Mouse (Mus musculus) heart, embryonic 10.5 days (tissue): ENCODE measurements at regions not wholly inside any gene's neighbourhood (a gene's known extent, or its start where the extent isn't known, plus 50 kb on each side); places are given as distances from the start of the nearest gene placed in this dataset.

Experiments used
- DNase-seq: peaks from one replicate; pipeline ENCODE4 v3.0.0-alpha.2; 2017; ENCODE audit warnings: low spot score
- H3K27ac ChIP-seq: fragments of 300-500 bp; sonication (generic); 2 replicates; pipeline ENCODE4 v1.5.1; 2016; ENCODE audit warnings: mild to moderate bottlenecking
- H3K27me3 ChIP-seq: fragments of 300-500 bp; sonication (generic); 2 replicates; pipeline ENCODE4 v1.6.1; 2016; ENCODE audit warnings: mild to moderate bottlenecking; ENCODE audit not compliant: poor library complexity, insufficient read depth, severe bottlenecking
- H3K36me3 ChIP-seq: fragments of 300-500 bp; sonication (generic); 2 replicates; pipeline ENCODE4 v1.6.1; 2016; ENCODE audit warnings: mild to moderate bottlenecking, moderate library complexity
- H3K4me1 ChIP-seq: fragments of 300-500 bp; sonication (generic); 2 replicates; pipeline ENCODE4 v1.6.1; 2016; ENCODE audit warnings: mild to moderate bottlenecking
- H3K4me3 ChIP-seq: fragments of 300-500 bp; sonication (generic); 2 replicates; pipeline ENCODE4 v1.5.1; 2016; ENCODE audit warnings: mild to moderate bottlenecking, moderate library complexity
- H3K9me3 ChIP-seq: fragments of 300-500 bp; sonication (generic); 2 replicates; pipeline ENCODE4 v1.6.1; 2016; ENCODE audit warnings: mild to moderate bottlenecking, moderate library complexity
- WGBS: fragments of 180-500 bp; shearing (Covaris S2); methylation state at CpG from one replicate; pipeline ENCODE4 v1.1.7; 2016; 5-methylcytosine and 5-hydroxymethylcytosine counted together

DNA sequence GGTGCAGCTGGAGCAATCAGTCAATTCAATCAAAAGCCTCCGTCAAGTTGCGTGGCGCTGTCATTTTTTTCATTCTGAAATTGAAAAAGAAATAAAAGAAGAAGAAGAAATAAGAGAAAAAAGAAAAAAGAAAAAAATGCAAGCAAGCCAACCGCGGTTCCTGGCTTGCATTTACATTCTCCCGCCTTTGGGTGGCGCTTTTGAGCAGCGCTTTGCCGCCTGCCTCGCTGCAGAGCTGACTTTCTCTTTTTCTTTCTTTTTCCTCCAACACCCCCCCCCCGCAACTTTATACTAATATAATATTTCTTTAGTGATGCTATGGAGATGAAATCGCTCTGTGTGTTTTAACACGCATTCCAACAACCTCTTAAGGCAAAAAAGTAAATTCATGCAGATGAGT, 269.0 kb upstream of the Zfp507 start:
- H3K36me3 ChIP-seq = no peaks in the 10 kb centered on the region
- peak overlapping the region; percentile 40 for H3K4me3 ChIP-seq
- H3K27ac ChIP-seq = no peak overlapping the region
- no peak for DNase-seq
- no peaks in the 10 kb centered on the region; the same call in 1 of the 2 replicates for H3K27me3 ChIP-seq
- H3K4me1 ChIP-seq = peaks cover 16% of the 10 kb centered on the region
- 8% methylated on average over 13 of the region's 13 CpGs for WGBS
- H3K9me3 ChIP-seq = no peaks in the 10 kb centered on the region

DNA sequence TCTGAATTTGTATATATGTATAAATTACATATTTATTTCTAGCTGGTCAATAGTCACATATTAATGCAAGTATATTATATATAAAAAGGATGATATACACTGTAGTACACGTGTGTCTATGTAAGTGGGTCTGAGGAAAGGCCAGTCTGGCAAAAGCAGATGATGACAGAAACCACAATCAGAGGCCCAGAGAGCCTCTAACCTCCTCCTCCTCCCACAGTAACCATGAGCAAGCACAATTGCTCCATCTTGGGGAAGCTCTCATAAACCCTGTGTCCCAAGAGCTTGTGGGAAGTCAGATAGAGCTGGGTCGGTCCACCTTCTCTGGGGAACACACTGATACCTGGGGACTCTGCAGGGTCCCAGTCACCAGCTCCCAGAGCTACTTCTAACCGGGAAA, 263.9 kb upstream of the Zfp507 start:
- H3K4me1 ChIP-seq = 0 out of 2 replicates have a peak, but pooled peaks cover 2% of the 10 kb centered on the region
- H3K9me3 ChIP-seq = no peaks in the 10 kb centered on the region
- WGBS = 70% methylated on average over 3 of the region's 3 CpGs
- no peak for DNase-seq
- no peak overlapping the region for H3K27ac ChIP-seq
- no peak overlapping the region for H3K4me3 ChIP-seq
- no peaks in the 10 kb centered on the region; the same call in 1 of the 2 replicates for H3K27me3 ChIP-seq
- no peaks in the 10 kb centered on the region for H3K36me3 ChIP-seq

GRCm38 (mm10) chr7:36061679-36062078, 258.9 kb upstream of the Zfp507 start:
- Histone ChIP-seq H3K27me3 (no peaks in the 10 kb centered on the region), H3K4me3 (no peak overlapping the region), H3K36me3 (no peaks in the 10 kb centered on the region), H3K4me1 (0 out of 2 replicates have a peak, but pooled peaks cover 2% of the 10 kb centered on the region), H3K27ac (no peak overlapping the region), H3K9me3 (no peaks in the 10 kb centered on the region)
- DNase-seq = no peak
- WGBS = 82% methylated on average over 4 of the region's 4 CpGs

DNA sequence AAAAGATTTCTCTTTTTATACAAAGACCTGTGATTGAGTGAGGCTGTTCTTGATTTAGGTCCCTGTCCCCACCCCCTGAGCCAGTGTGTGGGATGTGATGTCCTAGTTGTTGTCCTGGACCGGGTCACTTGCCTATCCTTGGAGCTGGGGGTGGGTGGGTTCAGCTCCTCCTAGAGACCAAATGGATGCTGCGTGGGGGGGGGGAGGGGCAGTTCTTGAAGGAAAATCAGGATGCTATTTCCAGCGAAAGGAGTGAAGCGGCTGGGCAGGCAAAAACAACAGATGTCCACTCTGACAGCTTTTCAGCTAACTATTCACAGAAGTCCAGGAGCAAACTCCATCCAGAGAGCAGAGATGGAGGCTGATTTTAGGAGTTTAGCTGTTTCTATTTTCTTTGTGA, 257.6 kb upstream of the Zfp507 start:
- Histone ChIP-seq H3K9me3 (no peaks in the 10 kb centered on the region), H3K27me3 (no peaks in the 10 kb centered on the region), H3K4me3 (no peak overlapping the region), H3K36me3 (no peaks in the 10 kb centered on the region), H3K4me1 (0 out of 2 replicates have a peak, but pooled peaks cover 2% of the 10 kb centered on the region), H3K27ac (no peak overlapping the region)
- no peak for DNase-seq
- WGBS = 58% methylated on average over 4 of the region's 4 CpGs

DNA sequence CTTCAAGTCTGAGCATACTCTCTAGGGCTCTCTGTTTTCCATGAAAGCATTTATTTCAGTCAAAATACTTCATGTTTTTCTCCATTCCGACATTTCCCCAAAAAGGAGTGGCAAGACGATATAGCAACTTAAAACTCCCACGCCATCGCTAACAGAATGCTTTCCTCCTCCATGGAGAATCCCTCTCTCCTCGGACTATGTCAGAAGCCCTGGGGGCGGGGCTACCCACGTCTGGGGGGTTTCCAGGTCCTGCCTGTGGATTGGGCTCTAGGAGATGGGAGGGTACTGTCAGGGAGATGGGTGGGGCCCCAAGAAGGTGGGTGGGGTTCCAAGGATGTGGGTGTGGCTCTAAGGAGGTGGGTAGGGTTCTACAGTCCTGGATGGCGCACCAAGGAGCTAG, 243.2 kb upstream of the Zfp507 start:
- no peaks in the 10 kb centered on the region for H3K36me3 ChIP-seq
- H3K4me1 ChIP-seq = no peaks in the 10 kb centered on the region
- 70% methylated on average over 8 of the region's 8 CpGs for WGBS
- H3K9me3 ChIP-seq = no peaks in the 10 kb centered on the region
- H3K4me3 ChIP-seq = no peak overlapping the region
- H3K27me3 ChIP-seq = no peaks in the 10 kb centered on the region
- no peak overlapping the region for H3K27ac ChIP-seq
- no peak for DNase-seq

DNA sequence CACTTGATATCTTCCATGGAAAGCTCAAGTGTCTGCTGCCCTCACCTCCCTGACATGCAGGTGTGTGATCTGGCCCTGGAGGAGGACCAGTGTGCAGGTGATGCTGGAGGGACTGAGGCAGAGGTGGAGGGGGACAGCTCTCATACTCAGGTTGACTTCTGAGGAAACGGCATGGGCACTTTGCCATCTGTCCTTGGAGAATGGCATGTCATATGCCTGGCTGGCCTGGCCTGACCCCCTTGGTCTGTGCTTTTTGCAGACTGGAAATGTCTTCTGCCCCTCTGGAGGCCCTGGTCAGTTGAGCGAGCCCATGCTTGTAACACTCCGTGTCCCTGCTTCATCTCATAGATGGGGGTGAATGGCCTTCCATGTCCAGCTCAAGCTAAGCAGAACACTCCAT, 229.1 kb upstream of the Zfp507 start:
- no peak for DNase-seq
- peaks cover 7% of the 10 kb centered on the region; the same call in 1 of the 2 replicates for H3K4me1 ChIP-seq
- no peak overlapping the region for H3K27ac ChIP-seq
- H3K36me3 ChIP-seq = no peaks in the 10 kb centered on the region
- peaks cover 28% of the 10 kb centered on the region; the same call in 1 of the 2 replicates for H3K27me3 ChIP-seq
- WGBS = 85% methylated on average over 3 of the region's 3 CpGs
- no peaks in the 10 kb centered on the region for H3K9me3 ChIP-seq
- no peak overlapping the region for H3K4me3 ChIP-seq

DNA sequence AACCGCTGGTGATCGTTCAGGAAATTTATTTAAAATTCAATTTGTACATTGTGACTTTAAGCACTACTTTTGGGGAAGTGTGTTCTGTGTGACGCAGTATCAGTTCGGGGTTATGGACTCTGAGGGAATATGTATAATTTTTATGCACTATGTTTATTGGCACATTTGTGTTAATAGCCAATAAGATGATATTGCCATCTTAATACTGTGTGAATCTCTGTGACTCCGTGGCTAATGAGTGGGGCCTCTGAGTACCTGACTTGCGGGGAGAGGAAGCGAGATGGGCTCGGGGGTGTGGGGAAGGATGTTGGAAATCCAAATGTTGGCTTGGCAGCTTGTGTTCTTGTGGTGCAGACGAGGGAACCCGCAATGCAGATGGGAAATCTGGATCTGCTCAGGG, 220.2 kb upstream of the Zfp507 start:
- Histone ChIP-seq H3K27me3 (0 out of 2 replicates have a peak, but pooled peaks cover 4% of the 10 kb centered on the region), H3K4me3 (no peak overlapping the region), H3K36me3 (no peaks in the 10 kb centered on the region), H3K9me3 (no peaks in the 10 kb centered on the region), H3K4me1 (no peaks in the 10 kb centered on the region), H3K27ac (no peak overlapping the region)
- WGBS = 81% methylated on average over 10 of the region's 10 CpGs
- DNase-seq = no peak

DNA sequence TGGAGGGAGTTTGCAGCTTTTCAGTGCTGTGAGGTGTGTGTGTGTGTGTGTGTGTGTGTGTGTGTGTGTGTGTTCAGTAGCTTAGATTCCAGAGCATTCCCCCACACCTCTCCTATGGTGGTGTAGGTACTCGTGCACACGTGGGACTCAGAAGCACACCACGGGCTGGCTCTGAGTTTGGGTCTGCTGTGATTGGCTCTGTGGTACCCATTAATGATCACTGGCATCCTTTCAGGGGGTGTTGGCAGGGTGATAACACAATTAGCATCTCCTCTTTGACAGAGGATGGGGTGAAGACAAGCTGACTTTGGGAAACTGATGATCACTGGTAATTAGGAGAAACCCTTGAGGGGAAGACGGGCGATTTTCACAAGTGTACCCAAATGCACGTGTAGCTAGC, 219.7 kb upstream of the Zfp507 start:
- DNase-seq = no peak
- Histone ChIP-seq H3K4me3 (no peak overlapping the region), H3K27ac (no peak overlapping the region), H3K9me3 (no peaks in the 10 kb centered on the region), H3K27me3 (0 out of 2 replicates have a peak, but pooled peaks cover 4% of the 10 kb centered on the region), H3K36me3 (no peaks in the 10 kb centered on the region), H3K4me1 (no peaks in the 10 kb centered on the region)
- 72% methylated on average over 6 of the region's 6 CpGs for WGBS

GRCm38 (mm10) chr7:36016926-36017753, 214.3 kb upstream of the Zfp507 start:
- WGBS = 73% methylated on average over 19 of the region's 19 CpGs
- DNase-seq = peak; percentile 52
- no peak overlapping the region for H3K4me3 ChIP-seq

GRCm38 (mm10) chr7:35996609-35997008, 193.8 kb upstream of the Zfp507 start:
- no peak overlapping the region for H3K4me3 ChIP-seq
- H3K27me3 ChIP-seq = no peaks in the 10 kb centered on the region
- 75% methylated on average over 5 of the region's 5 CpGs for WGBS
- H3K36me3 ChIP-seq = no peaks in the 10 kb centered on the region
- no peak overlapping the region for H3K27ac ChIP-seq
- no peak for DNase-seq
- H3K4me1 ChIP-seq = no peaks in the 10 kb centered on the region
- H3K9me3 ChIP-seq = no peaks in the 10 kb centered on the region

More at GRCm38 (mm10) chr7:36016926-36017753, 214.3 kb upstream of the Zfp507 start:
- Histone ChIP-seq H3K9me3 (no peaks in the 10 kb centered on the region), H3K27me3 (no peaks in the 10 kb centered on the region), H3K4me1 (peaks cover under 1% of the 10 kb centered on the region; the same call in 1 of the 2 replicates), H3K27ac (no peak overlapping the region), H3K36me3 (no peaks in the 10 kb centered on the region)

DNA sequence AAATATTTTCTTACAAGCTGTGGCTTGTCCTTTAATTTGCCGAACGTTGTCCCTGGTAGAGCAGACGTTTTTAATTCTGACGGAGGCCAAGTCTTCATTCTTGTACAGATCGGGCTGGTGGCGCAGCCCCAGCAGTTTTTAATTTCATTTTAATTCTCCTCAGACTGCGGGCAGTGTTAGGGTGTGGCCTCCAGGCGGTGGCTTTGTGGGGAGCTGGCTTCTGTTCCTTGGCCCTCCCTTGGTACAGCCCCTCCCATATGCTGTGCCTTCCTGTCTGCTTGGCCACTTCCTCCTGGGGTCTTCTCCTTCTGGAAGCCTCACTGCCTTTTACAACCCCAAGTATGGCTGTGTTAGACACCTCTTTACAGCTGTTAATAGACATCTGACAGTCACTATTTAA, 189.7 kb upstream of the Zfp507 start:
- no peaks in the 10 kb centered on the region for H3K9me3 ChIP-seq
- WGBS = 83% methylated on average over 8 of the region's 8 CpGs

DNA sequence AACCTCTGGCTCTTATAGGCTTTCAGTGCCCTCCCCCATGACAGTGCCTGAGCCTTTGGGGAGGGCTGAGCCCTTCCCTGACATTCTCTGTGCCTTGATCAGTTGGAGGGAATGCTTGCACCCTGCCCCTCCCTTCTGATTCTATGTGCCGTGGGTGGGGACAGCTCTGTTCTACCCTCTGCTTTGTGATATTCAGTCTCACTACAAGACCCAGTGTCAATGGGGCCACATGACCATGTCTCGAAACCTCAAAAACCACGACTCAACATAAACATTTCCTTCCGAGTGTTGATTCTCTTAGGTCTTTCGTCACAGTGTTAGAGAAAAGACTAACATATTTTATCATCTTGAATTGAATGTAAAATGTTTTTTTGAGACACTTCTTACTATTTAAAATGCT, 188.3 kb upstream of the Zfp507 start:
- DNase-seq = peak; percentile 36
- Histone ChIP-seq H3K4me3 (no peak overlapping the region), H3K36me3 (no peaks in the 10 kb centered on the region), H3K9me3 (no peaks in the 10 kb centered on the region), H3K27me3 (no peaks in the 10 kb centered on the region), H3K4me1 (no peaks in the 10 kb centered on the region), H3K27ac (no peak overlapping the region)
- WGBS = 80% methylated on average over 5 of the region's 5 CpGs

More for the DNA sequence above, 189.7 kb upstream of the Zfp507 start:
- no peaks in the 10 kb centered on the region for H3K36me3 ChIP-seq
- H3K4me1 ChIP-seq = no peaks in the 10 kb centered on the region
- peak; percentile 6 for DNase-seq
- H3K27ac ChIP-seq = no peak overlapping the region
- H3K27me3 ChIP-seq = no peaks in the 10 kb centered on the region
- H3K4me3 ChIP-seq = no peak overlapping the region

GRCm38 (mm10) chr7:35989456-35989855, 186.7 kb upstream of the Zfp507 start:
- Histone ChIP-seq H3K36me3 (no peaks in the 10 kb centered on the region), H3K27ac (no peak overlapping the region), H3K4me1 (no peaks in the 10 kb centered on the region), H3K4me3 (no peak overlapping the region), H3K9me3 (no peaks in the 10 kb centered on the region), H3K27me3 (no peaks in the 10 kb centered on the region)
- WGBS = 84% methylated on average over 8 of the region's 8 CpGs
- DNase-seq = no peak
